In genomic region chr19:4099056-4099455, GRCm38 (mm10) we compare ENCODE assay signal across 8 mouse cellular contexts. TPM values are rescaled to one million over a fixed set of nuclear protein-coding genes. Genes with fewer than 3 reads are reported as not detected.
DNase-seq lines count a peak whose midpoint lies in the region; ATAC-seq and TF ChIP-seq lines count a peak whose summit lies in the region.

No protein-coding gene starts in this region.

- H3K27me3 ChIP-seq in hindbrain, embryonic 11.5 days (ENCODE audit: control insufficient read depth, insufficient read depth, low read length) = peaks cover 23% of the 10 kb centered on the region
- peaks cover 3% of the 10 kb centered on the region; the same call in 1 of the 2 replicates for H3K27me3 ChIP-seq in lung, postnatal 0 days (replicated peaks; ENCODE audit: insufficient read depth, low read length)

- H3K4me2 ChIP-seq in hindbrain, embryonic 11.5 days (replicated peaks; ENCODE audit: low read depth, low read length) = 0 out of 2 replicates have a peak overlapping the region, but pooled peaks have one; percentile 11
- H3K4me2 ChIP-seq in lung, postnatal 0 days (replicated peaks; ENCODE audit: low read depth, low read length) = peak overlapping the region; percentile 76

- peak; percentile 100 for TF ChIP-seq CTCF in lung, postnatal 0 days (IDR thresholded peaks at IDR 0.05)

- H3K4me1 ChIP-seq in hindbrain, embryonic 11.5 days (replicated peaks; ENCODE audit: control insufficient read depth, insufficient read depth, low read length) = peaks cover 14% of the 10 kb centered on the region
- peaks cover 19% of the 10 kb centered on the region; the same call in 1 of the 2 replicates for H3K4me1 ChIP-seq in lung, postnatal 0 days (ENCODE audit: insufficient read depth, low read depth, low read length)

- no peak for TF ChIP-seq EP300 in lung, postnatal 0 days (IDR thresholded peaks at IDR 0.05)

- H3K9me3 ChIP-seq in hindbrain, embryonic 11.5 days (ENCODE audit: control insufficient read depth, low read length) = no peaks in the 10 kb centered on the region
- H3K9me3 ChIP-seq in lung, postnatal 0 days (ENCODE audit: low read length) = no peaks in the 10 kb centered on the region

- no peak overlapping the region for H3K4me3 ChIP-seq in hindbrain, embryonic 11.5 days (ENCODE audit: low read depth, low read length)
- 0 out of 2 replicates have a peak overlapping the region, but pooled peaks have one; percentile 50 for H3K4me3 ChIP-seq in lung, postnatal 0 days (ENCODE audit: low read depth, low read length)

- peak; percentile 84 for DNase-seq in MEL-GATA-1-ER (ENCODE audit: extremely low read depth, low read depth)
- DNase-seq in cerebellum, adult 8-10 months = peak; percentile 92
- DNase-seq in frontal cortex, postnatal 10 days (ENCODE audit: low spot score in 2 of 2) = peak; percentile 78 to 83
- DNase-seq in hindbrain, embryonic 11.5 days (ENCODE audit: low spot score) = peak; percentile 93
- peak; percentile 90 for DNase-seq in layer of hippocampus, adult 9-11 months
- peak; percentile 97 for DNase-seq in lung, postnatal 0 days (ENCODE audit: low spot score)
- DNase-seq in ovary, postnatal 10 days (ENCODE audit: low spot score) = peak; percentile 79
- peak; percentile 93 for DNase-seq in thymus, postnatal 0 days (ENCODE audit: low spot score)

- H3K9ac ChIP-seq in hindbrain, embryonic 11.5 days (ENCODE audit: low read depth, low read length) = no peak overlapping the region
- H3K9ac ChIP-seq in lung, postnatal 0 days (replicated peaks; ENCODE audit: low read depth) = 0 out of 2 replicates have a peak overlapping the region, but pooled peaks have one; percentile 32

- WGBS in hindbrain, embryonic 11.5 days = 19% methylated on average over 9 of the region's 9 CpGs
- 10% methylated on average over 9 of the region's 9 CpGs for WGBS in lung, postnatal 0 days

- H3K27ac ChIP-seq in hindbrain, embryonic 11.5 days (ENCODE audit: low read depth, low read length) = no peak overlapping the region
- peak overlapping the region; percentile 94 for H3K27ac ChIP-seq in lung, postnatal 0 days (ENCODE audit: low read length)

- no peaks in the 10 kb centered on the region for H3K36me3 ChIP-seq in hindbrain, embryonic 11.5 days (ENCODE audit: control insufficient read depth, insufficient read depth, low read length)
- no peaks in the 10 kb centered on the region for H3K36me3 ChIP-seq in lung, postnatal 0 days (ENCODE audit: insufficient read depth, low read length)

- ATAC-seq in hindbrain, embryonic 11.5 days (ENCODE audit: low FRiP score) = no peak
- ATAC-seq in lung, postnatal 0 days = peak; percentile 39

RNA-seq across cellular contexts. Expression of gene Pitpnm1, which starts 0.7 kb away (rescaled TPM):
- 12.2 and 15.4 TPM in 2 replicates for polyA plus RNA-seq in hindbrain, embryonic 11.5 days (2014; fragmentation: Nextera tagmentation; extraction: Ambion mirVana)
- 17.0 and 18.9 TPM in 2 replicates for polyA plus RNA-seq in lung, postnatal 0 days (2015; fragmentation: Nextera tagmentation; extraction: Ambion mirVana)
- 37.1 and 45.6 TPM in 2 replicates for polyA plus RNA-seq in thymus, postnatal 0 days (2015; fragmentation: Nextera tagmentation; extraction: Ambion mirVana)

RNA-seq across cellular contexts. Expression of gene Cdk2ap2, which starts 2.1 kb away (rescaled TPM):
- 74.4 and 84.3 TPM in 2 replicates for polyA plus RNA-seq in hindbrain, embryonic 11.5 days (2014; fragmentation: Nextera tagmentation; extraction: Ambion mirVana)
- polyA plus RNA-seq in lung, postnatal 0 days (2015; fragmentation: Nextera tagmentation; extraction: Ambion mirVana) = 154 and 164 TPM in 2 replicates
- polyA plus RNA-seq in thymus, postnatal 0 days (2015; fragmentation: Nextera tagmentation; extraction: Ambion mirVana) = 179 and 208 TPM in 2 replicates

RNA-seq across cellular contexts. Expression of gene Cabp2, which starts 17.7 kb away (rescaled TPM):
- polyA plus RNA-seq in hindbrain, embryonic 11.5 days (2014; fragmentation: Nextera tagmentation; extraction: Ambion mirVana) = not detected in 2 replicates
- polyA plus RNA-seq in lung, postnatal 0 days (2015; fragmentation: Nextera tagmentation; extraction: Ambion mirVana) = not detected in 2 replicates
- polyA plus RNA-seq in thymus, postnatal 0 days (2015; fragmentation: Nextera tagmentation; extraction: Ambion mirVana) = 0.42 TPM in 1 of 2 replicates, not detected in the other

RNA-seq across cellular contexts. Expression of gene Aip, which starts 26.6 kb away (rescaled TPM):
- 65.7 and 67.4 TPM in 2 replicates for polyA plus RNA-seq in hindbrain, embryonic 11.5 days (2014; fragmentation: Nextera tagmentation; extraction: Ambion mirVana)
- 78.5 and 82.1 TPM in 2 replicates for polyA plus RNA-seq in lung, postnatal 0 days (2015; fragmentation: Nextera tagmentation; extraction: Ambion mirVana)
- polyA plus RNA-seq in thymus, postnatal 0 days (2015; fragmentation: Nextera tagmentation; extraction: Ambion mirVana) = 114 TPM in 2 replicates

RNA-seq across cellular contexts. Expression of gene Gstp3, which starts 39.7 kb away (rescaled TPM):
- polyA plus RNA-seq in hindbrain, embryonic 11.5 days (2014; fragmentation: Nextera tagmentation; extraction: Ambion mirVana) = not detected in 2 replicates
- polyA plus RNA-seq in lung, postnatal 0 days (2015; fragmentation: Nextera tagmentation; extraction: Ambion mirVana) = 6.5 and 6.9 TPM in 2 replicates
- 10.3 and 13.9 TPM in 2 replicates for polyA plus RNA-seq in thymus, postnatal 0 days (2015; fragmentation: Nextera tagmentation; extraction: Ambion mirVana)
